Mouse (Mus musculus) spleen, adult 2 months (tissue): ENCODE measurements at regions not wholly inside any gene's neighbourhood (a gene's known extent, or its start where the extent isn't known, plus 50 kb on each side); places are given as distances from the start of the nearest gene placed in this dataset.

Source experiments
- DNase-seq, 2 experiments: peaks; one replicate each; pipeline versions ENCODE4 v3.0.0 to v3.0.0-alpha.2; 2012 to 2021; ENCODE audit warnings: low spot score in 2 of 2, low read depth in 1 of 2
- H3K27ac ChIP-seq: fragments of 200-500 bp; 2 replicates; pipeline ENCODE4 v1.5.1; 2012; ENCODE audit warnings: low read length, inconsistent platforms; ENCODE audit not compliant: insufficient read depth
- H3K27me3 ChIP-seq: fragments of 200-500 bp; 2 replicates; pipeline ENCODE4 v1.6.1; 2012; ENCODE audit warnings: mild to moderate bottlenecking, moderate library complexity, low read length, inconsistent platforms; ENCODE audit not compliant: control insufficient read depth, insufficient read depth
- H3K36me3 ChIP-seq: fragments of 200-500 bp; 2 replicates; pipeline ENCODE4 v1.6.1; 2012; ENCODE audit warnings: mild to moderate bottlenecking, low read length, inconsistent platforms; ENCODE audit not compliant: control insufficient read depth, insufficient read depth
- H3K4me1 ChIP-seq: fragments of 200-500 bp; 2 replicates; pipeline ENCODE4 v1.6.1; 2011; ENCODE audit warnings: inconsistent platforms; ENCODE audit not compliant: control insufficient read depth, insufficient read depth, insufficient read length
- H3K4me3 ChIP-seq: fragments of 200-500 bp; 2 replicates; pipeline ENCODE4 v1.5.1; 2011; ENCODE audit warnings: mild to moderate bottlenecking, inconsistent platforms; ENCODE audit not compliant: insufficient read depth, insufficient read length; ENCODE audit errors: extremely low read depth
- CTCF ChIP-seq: fragments of 200-500 bp; IDR thresholded peaks from 2 replicates; pipeline ENCODE4 v1.5.1; 2011; ENCODE audit warnings: mild to moderate bottlenecking, inconsistent platforms; ENCODE audit not compliant: insufficient read depth, insufficient read length, insufficient replicate concordance; ENCODE audit errors: extremely low read depth
- POLR2A ChIP-seq: fragments of 200-500 bp; IDR thresholded peaks from 2 replicates; pipeline ENCODE4 v1.6.1; 2011; ENCODE audit warnings: low read depth, low read length, inconsistent platforms
- WGBS: fragments of 180-500 bp; shearing (Covaris S2); methylation state at CpG from one replicate; pipeline ENCODE4 v1.1.7; 2018; 5-methylcytosine and 5-hydroxymethylcytosine counted together

GRCm38 (mm10) chr1:51629848-51630247 lies 151.6 kb upstream of the Nabp1 start:
- Histone ChIP-seq H3K27me3 (no peaks in the 10 kb centered on the region), H3K4me3 (no peak overlapping the region), H3K4me1 (no peaks in the 10 kb centered on the region), H3K27ac (no peak overlapping the region), H3K36me3 (no peaks in the 10 kb centered on the region)
- DNase-seq: no peak
- no peak for TF ChIP-seq POLR2A
- no peak for TF ChIP-seq CTCF
- 97% methylated on average over 1 of the region's 1 CpGs for WGBS

- Histone ChIP-seq H3K36me3 (no peaks in the 10 kb centered on the region), H3K27ac (no peak overlapping the region), H3K4me1 (no peaks in the 10 kb centered on the region), H3K4me3 (no peak overlapping the region), H3K27me3 (no peaks in the 10 kb centered on the region)
- TF ChIP-seq POLR2A: no peak
- DNase-seq: no peak
- WGBS: 87% methylated on average over 5 of the region's 5 CpGs
Observed at GRCm38 (mm10) chr1:51628137-51628793, 150.0 kb upstream of the Nabp1 start.

GRCm38 (mm10) chr1:51626303-51626702 lies 148.1 kb upstream of the Nabp1 start:
- no peaks in the 10 kb centered on the region for H3K27me3 ChIP-seq
- H3K36me3 ChIP-seq: no peaks in the 10 kb centered on the region
- WGBS: 36% methylated on average over 9 of the region's 9 CpGs
- no peaks in the 10 kb centered on the region for H3K4me1 ChIP-seq
- no peak overlapping the region for H3K4me3 ChIP-seq
- H3K27ac ChIP-seq: no peak overlapping the region
- TF ChIP-seq CTCF (no peak), POLR2A (no peak)
- DNase-seq: no peak

- Histone ChIP-seq H3K36me3 (no peaks in the 10 kb centered on the region), H3K4me3 (no peak overlapping the region), H3K27me3 (no peaks in the 10 kb centered on the region), H3K27ac (no peak overlapping the region), H3K4me1 (no peaks in the 10 kb centered on the region)
- TF ChIP-seq POLR2A (no peak), CTCF (no peak)
- 93% methylated on average over 7 of the region's 7 CpGs for WGBS
- DNase-seq: no peak
Observed at GRCm38 (mm10) chr1:51625079-51625478, 146.9 kb upstream of the Nabp1 start.

- no peaks in the 10 kb centered on the region for H3K27me3 ChIP-seq
- no peak overlapping the region for H3K4me3 ChIP-seq
- no peak for DNase-seq
- H3K4me1 ChIP-seq: no peaks in the 10 kb centered on the region
- no peaks in the 10 kb centered on the region for H3K36me3 ChIP-seq
- WGBS: 60% methylated on average over 2 of the region's 2 CpGs
- H3K27ac ChIP-seq: no peak overlapping the region
- TF ChIP-seq POLR2A: no peak
- no peak for TF ChIP-seq CTCF
Observed at GRCm38 (mm10) chr1:51624551-51624950, 146.3 kb upstream of the Nabp1 start.

- 96% methylated on average over 3 of the region's 3 CpGs for WGBS
Observed at GRCm38 (mm10) chr1:51622986-51623385, 144.8 kb upstream of the Nabp1 start.

GRCm38 (mm10) chr1:51622181-51622862 lies 144.1 kb upstream of the Nabp1 start:
- H3K4me3 ChIP-seq: no peak overlapping the region
- no peak for TF ChIP-seq POLR2A
- TF ChIP-seq CTCF: no peak
- no peak overlapping the region for H3K27ac ChIP-seq
- no peak for DNase-seq
- no peaks in the 10 kb centered on the region for H3K27me3 ChIP-seq
- H3K4me1 ChIP-seq: no peaks in the 10 kb centered on the region
- no peaks in the 10 kb centered on the region for H3K36me3 ChIP-seq
- 84% methylated on average over 9 of the region's 9 CpGs for WGBS

More at GRCm38 (mm10) chr1:51622986-51623385, 144.8 kb upstream of the Nabp1 start:
- TF ChIP-seq CTCF (no peak), POLR2A (no peak)
- no peaks in the 10 kb centered on the region for H3K4me1 ChIP-seq
- no peak for DNase-seq
- H3K27ac ChIP-seq: no peak overlapping the region
- no peak overlapping the region for H3K4me3 ChIP-seq
- H3K27me3 ChIP-seq: no peaks in the 10 kb centered on the region
- H3K36me3 ChIP-seq: no peaks in the 10 kb centered on the region
